Mouse (Mus musculus) cortical plate, adult 2 months (tissue): ENCODE data around the gene Gipc1.

ENCODE experiments used
- CTCF ChIP-seq: fragments of 200-500 bp; IDR thresholded peaks from 2 replicates; pipeline ENCODE4 v1.5.1; 2011; ENCODE audit warnings: mild to moderate bottlenecking, control low read depth, low read length; ENCODE audit not compliant: insufficient read depth; ENCODE audit errors: extremely low read depth
- POLR2A ChIP-seq: fragments of 200-500 bp; IDR thresholded peaks from 2 replicates; pipeline ENCODE4 v1.6.1; 2011; ENCODE audit warnings: mild to moderate bottlenecking, low read length, control low read depth; ENCODE audit not compliant: insufficient read depth; ENCODE audit errors: extremely low read depth

DNA sequence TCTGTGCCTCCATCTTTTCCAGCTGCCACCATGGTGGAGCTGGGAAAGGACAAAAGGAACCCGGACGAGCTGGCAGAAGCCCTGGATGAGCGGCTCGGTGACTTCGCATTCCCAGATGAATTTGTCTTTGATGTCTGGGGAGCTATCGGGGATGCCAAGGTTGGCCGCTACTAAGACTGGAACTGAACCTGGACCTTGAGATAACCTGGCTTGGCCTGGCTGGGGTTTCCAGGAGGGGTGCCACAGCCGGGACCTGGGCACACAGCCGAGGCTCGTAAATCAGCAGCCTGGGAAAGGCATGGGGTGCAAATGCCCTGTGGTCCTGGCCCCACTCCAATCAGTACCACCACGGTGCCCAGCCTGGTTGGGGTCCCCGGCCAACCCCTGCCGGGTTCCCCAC is 11.6 kb downstream of the Gipc1 start:
- no peak for TF ChIP-seq CTCF
- TF ChIP-seq POLR2A, result no peak
